Mouse (Mus musculus) testis, adult 2 months (tissue): ENCODE results near the gene Chd9. TPM values are rescaled to one million over a fixed set of nuclear protein-coding genes. Genes with fewer than 3 reads are reported as not detected.

Experiments
- H3K27ac ChIP-seq: fragments of 200-500 bp; 2 replicates; pipeline ENCODE4 v1.5.1; 2012; ENCODE audit warnings: low read depth, low read length; ENCODE audit not compliant: control insufficient read depth, insufficient read depth
- H3K27me3 ChIP-seq: fragments of 200-500 bp; 2 replicates; pipeline ENCODE4 v1.6.1; 2012; ENCODE audit warnings: mild to moderate bottlenecking, low read length, moderate library complexity; ENCODE audit not compliant: control insufficient read depth, insufficient read depth
- H3K36me3 ChIP-seq: fragments of 200-500 bp; 2 replicates; pipeline ENCODE4 v1.6.1; 2012; ENCODE audit warnings: mild to moderate bottlenecking, low read length; ENCODE audit not compliant: control insufficient read depth, insufficient read depth
- H3K4me1 ChIP-seq: fragments of 200-500 bp; 2 replicates; pipeline ENCODE4 v1.6.1; 2012; ENCODE audit warnings: low read length; ENCODE audit not compliant: control insufficient read depth, insufficient read depth
- H3K4me3 ChIP-seq: fragments of 200-500 bp; 2 replicates; pipeline ENCODE4 v1.5.1; 2012; ENCODE audit warnings: low read depth, mild to moderate bottlenecking, low read length, moderate library complexity, mixed read lengths; ENCODE audit not compliant: control insufficient read depth
- CTCF ChIP-seq: fragments of 200-500 bp; IDR thresholded peaks from 2 replicates; pipeline ENCODE4 v1.5.1; 2012; ENCODE audit warnings: low read depth, mild to moderate bottlenecking, inconsistent platforms, low read length, moderate library complexity; ENCODE audit not compliant: control insufficient read depth, insufficient read depth, insufficient replicate concordance
- POLR2A ChIP-seq: fragments of 200-500 bp; IDR thresholded peaks from 2 replicates; pipeline ENCODE4 v1.6.1; 2012; ENCODE audit warnings: low read depth, mild to moderate bottlenecking, inconsistent platforms, low read length, moderate library complexity; ENCODE audit not compliant: control insufficient read depth
- polyA plus RNA-seq: library from polyadenylated mRNA; depleted of rRNA; stranded (reverse); fragments of >200 nt; gene quantifications from 2 replicates; pipeline ENCODE4 v1.2.3, GENCODE M21; 2012

Chd9 gene
- polyA plus RNA-seq, 1 experiment: 14.3 TPM

DNA sequence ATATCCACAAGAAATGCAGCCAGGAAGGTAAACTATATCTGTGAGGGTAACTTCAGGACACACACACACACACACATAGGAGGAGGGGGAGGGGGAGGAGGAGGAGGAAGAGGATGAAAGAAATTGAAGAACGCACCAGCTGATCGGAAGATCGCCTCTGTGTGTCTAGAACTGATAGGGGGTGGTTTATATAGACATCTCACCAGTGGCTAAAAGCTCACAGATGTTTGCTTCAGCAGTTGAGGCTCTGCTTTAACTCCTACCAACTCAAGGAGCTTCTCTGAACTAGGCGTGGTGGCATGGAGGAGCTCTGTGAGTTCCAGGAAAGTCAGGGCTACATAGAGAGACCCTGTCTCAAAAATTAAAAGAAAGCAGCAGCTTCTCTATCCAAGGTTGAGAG lies 115.6 kb downstream of the Chd9 start:
- Histone ChIP-seq H3K4me3 (peak overlapping the region; percentile 39; the same call in 1 of the 2 replicates), H3K4me1 (no peaks in the 10 kb centered on the region), H3K27me3 (no peaks in the 10 kb centered on the region), H3K36me3 (no peaks in the 10 kb centered on the region), H3K27ac (no peak overlapping the region)
- no peak for TF ChIP-seq POLR2A

- H3K4me1 ChIP-seq: no peaks in the 10 kb centered on the region
- peak overlapping the region; percentile 73 for H3K4me3 ChIP-seq
- no peaks in the 10 kb centered on the region for H3K36me3 ChIP-seq
- H3K27ac ChIP-seq: peak overlapping the region; percentile 72
- TF ChIP-seq CTCF: no peak
- H3K27me3 ChIP-seq: no peaks in the 10 kb centered on the region
Observed at GRCm38 (mm10) chr8:90954802-90955760, 126.9 kb downstream of the Chd9 start.

DNA sequence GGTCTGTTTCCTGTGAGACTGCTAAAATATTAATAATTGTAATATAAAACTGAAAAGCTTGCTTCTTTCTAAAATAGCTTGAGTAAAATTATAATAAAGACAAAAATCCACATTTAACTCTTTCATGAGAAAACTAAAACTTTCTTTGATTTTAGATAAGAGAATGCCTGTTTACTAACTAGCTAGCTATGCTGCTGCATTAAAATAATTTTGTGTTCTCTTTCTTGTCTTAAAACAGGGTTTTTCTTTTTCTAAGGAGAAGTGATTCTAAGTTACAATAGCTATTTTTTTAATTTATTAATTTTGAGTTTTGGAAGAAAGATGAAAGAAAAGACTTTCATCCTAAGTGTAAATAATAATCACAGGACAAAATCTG lies 127.6 kb downstream of the Chd9 start:
- Histone ChIP-seq H3K4me3 (no peak overlapping the region), H3K36me3 (no peaks in the 10 kb centered on the region), H3K4me1 (no peaks in the 10 kb centered on the region; the same call in 1 of the 2 replicates), H3K27me3 (no peaks in the 10 kb centered on the region), H3K27ac (no peak overlapping the region)
- TF ChIP-seq CTCF: no peak
- no peak for TF ChIP-seq POLR2A

DNA sequence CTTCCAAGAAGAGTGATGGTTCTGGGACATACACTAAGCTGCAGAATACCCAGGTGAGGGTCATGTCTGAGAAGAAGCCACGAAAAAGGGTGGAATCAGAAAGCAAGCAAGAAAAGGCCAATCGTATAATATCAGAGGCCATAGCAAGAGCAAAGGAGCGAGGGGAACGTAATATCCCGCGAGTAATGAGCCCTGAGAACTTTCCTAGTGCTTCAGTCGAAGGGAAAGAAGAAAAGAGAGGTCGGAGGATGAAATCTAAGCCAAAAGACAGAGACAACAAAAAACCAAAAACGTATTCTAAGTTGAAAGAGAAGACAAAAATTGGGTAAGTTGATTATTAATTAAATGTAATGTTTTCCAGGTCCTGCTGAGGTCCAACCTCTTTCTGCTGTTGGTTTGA lies 128.2 kb downstream of the Chd9 start:
- Histone ChIP-seq H3K27me3 (no peaks in the 10 kb centered on the region), H3K27ac (no peak overlapping the region), H3K36me3 (no peaks in the 10 kb centered on the region), H3K4me1 (no peaks in the 10 kb centered on the region; the same call in 1 of the 2 replicates), H3K4me3 (no peak overlapping the region)
- no peak for TF ChIP-seq POLR2A
- no peak for TF ChIP-seq CTCF

GRCm38 (mm10) chr8:90957711-90958110 lies 129.6 kb downstream of the Chd9 start:
- TF ChIP-seq POLR2A (no peak), CTCF (no peak)
- no peaks in the 10 kb centered on the region for H3K27me3 ChIP-seq
- no peak overlapping the region for H3K27ac ChIP-seq
- no peaks in the 10 kb centered on the region for H3K36me3 ChIP-seq
- H3K4me1 ChIP-seq: no peaks in the 10 kb centered on the region; the same call in 1 of the 2 replicates
- no peak overlapping the region for H3K4me3 ChIP-seq

- H3K36me3 ChIP-seq: no peaks in the 10 kb centered on the region
- H3K4me3 ChIP-seq: no peak overlapping the region
- H3K4me1 ChIP-seq: no peaks in the 10 kb centered on the region; the same call in 1 of the 2 replicates
- H3K27me3 ChIP-seq: no peaks in the 10 kb centered on the region
- no peak for TF ChIP-seq CTCF
- H3K27ac ChIP-seq: no peak overlapping the region
Observed at GRCm38 (mm10) chr8:90959721-90960120, 131.6 kb downstream of the Chd9 start.

GRCm38 (mm10) chr8:90961603-90962002 lies 133.5 kb downstream of the Chd9 start:
- Histone ChIP-seq H3K27me3 (no peaks in the 10 kb centered on the region), H3K4me1 (no peaks in the 10 kb centered on the region; the same call in 1 of the 2 replicates), H3K4me3 (peak overlapping the region; percentile 53; the same call in 1 of the 2 replicates), H3K36me3 (no peaks in the 10 kb centered on the region), H3K27ac (no peak overlapping the region)
- TF ChIP-seq CTCF (no peak), POLR2A (no peak)

- no peak overlapping the region for H3K27ac ChIP-seq
- no peak overlapping the region for H3K4me3 ChIP-seq
- H3K36me3 ChIP-seq: no peaks in the 10 kb centered on the region
- no peak for TF ChIP-seq POLR2A
- no peak for TF ChIP-seq CTCF
- no peaks in the 10 kb centered on the region; the same call in 1 of the 2 replicates for H3K4me1 ChIP-seq
- H3K27me3 ChIP-seq: no peaks in the 10 kb centered on the region
Observed at GRCm38 (mm10) chr8:90964044-90964443, 135.9 kb downstream of the Chd9 start.
